Mouse (Mus musculus): ENCODE measurements around the gene Bmp10. TPM values are rescaled to one million over a fixed set of nuclear protein-coding genes. Genes with fewer than 3 reads are reported as not detected.

Bmp10 gene
- polyA plus RNA-seq, 1 experiment from 2014 or later, result not detected

DNA sequence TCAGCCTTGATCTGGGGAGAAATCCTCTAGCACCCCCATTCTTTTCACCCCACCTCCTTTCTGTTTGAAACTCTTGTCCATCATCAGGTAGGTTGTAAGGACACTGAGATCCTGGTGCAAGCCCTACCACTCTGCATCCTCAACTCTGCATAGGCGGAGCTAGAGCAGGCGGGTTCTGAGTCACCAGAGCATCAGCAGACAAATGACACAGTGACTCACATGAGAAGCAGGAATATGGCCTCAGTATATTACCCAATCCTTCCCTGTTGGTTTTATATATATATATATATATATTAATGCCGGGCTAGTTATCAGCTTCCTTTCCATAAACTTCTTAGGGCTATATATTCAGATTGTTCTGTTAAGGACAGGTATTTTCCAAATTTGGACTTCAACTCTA, 7.0 kb downstream of the Bmp10 start:
- WGBS, result 92% methylated on average over 3 of the region's 3 CpGs
- Histone ChIP-seq H3K36me3 (ENCODE audit: control insufficient read depth, insufficient read depth, low read length) (no peaks in the 10 kb centered on the region), H3K4me1 (replicated peaks; ENCODE audit: control insufficient read depth, insufficient read depth, low read length) (no peaks in the 10 kb centered on the region), H3K4me3 (ENCODE audit: low read depth, low read length) (no peak overlapping the region), H3K4me2 (ENCODE audit: low read depth, low read length, severe bottlenecking) (no peak overlapping the region), H3K9me3 (ENCODE audit: control insufficient read depth, low read length) (no peaks in the 10 kb centered on the region), H3K9ac (ENCODE audit: low read length) (no peak overlapping the region), H3K27ac (ENCODE audit: low read depth, low read length) (no peak overlapping the region), H3K27me3 (ENCODE audit: control insufficient read depth, insufficient read depth, low read length) (no peaks in the 10 kb centered on the region)
- no peak for DNase-seq (ENCODE audit: low spot score)
- no peak for ATAC-seq (replicated peaks; ENCODE audit: low FRiP score)

DNA sequence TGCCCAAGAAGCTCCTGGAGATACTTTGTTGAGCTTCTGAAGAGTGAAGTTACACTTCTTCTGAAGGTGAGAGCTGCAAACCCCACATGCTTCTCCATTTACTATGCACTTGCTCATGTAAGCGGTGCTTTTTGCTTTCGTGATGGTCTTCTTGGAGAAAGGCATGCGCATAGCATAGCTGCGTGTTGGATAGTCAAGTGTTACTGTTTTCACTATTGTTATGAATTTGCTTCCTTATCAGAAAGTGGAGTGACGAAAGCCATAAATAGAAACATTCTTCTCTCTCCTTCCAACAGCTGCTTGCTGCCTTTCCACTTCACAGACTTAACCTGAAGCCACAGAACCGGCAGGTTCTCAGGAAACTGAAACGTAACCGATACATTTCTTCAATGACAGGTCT, 8.0 kb downstream of the Bmp10 start:
- Histone ChIP-seq H3K27ac (ENCODE audit: low read depth, low read length) (no peak overlapping the region), H3K4me2 (ENCODE audit: low read depth, low read length, severe bottlenecking) (no peak overlapping the region), H3K9me3 (ENCODE audit: control insufficient read depth, low read length) (no peaks in the 10 kb centered on the region), H3K27me3 (ENCODE audit: control insufficient read depth, insufficient read depth, low read length) (no peaks in the 10 kb centered on the region), H3K4me3 (ENCODE audit: low read depth, low read length) (no peak overlapping the region), H3K9ac (ENCODE audit: low read length) (no peak overlapping the region), H3K36me3 (ENCODE audit: control insufficient read depth, insufficient read depth, low read length) (no peaks in the 10 kb centered on the region), H3K4me1 (replicated peaks; ENCODE audit: control insufficient read depth, insufficient read depth, low read length) (no peaks in the 10 kb centered on the region)
- 94% methylated on average over 8 of the region's 8 CpGs for WGBS
- DNase-seq (ENCODE audit: low spot score), result no peak
- no peak for ATAC-seq (replicated peaks; ENCODE audit: low FRiP score)

DNA sequence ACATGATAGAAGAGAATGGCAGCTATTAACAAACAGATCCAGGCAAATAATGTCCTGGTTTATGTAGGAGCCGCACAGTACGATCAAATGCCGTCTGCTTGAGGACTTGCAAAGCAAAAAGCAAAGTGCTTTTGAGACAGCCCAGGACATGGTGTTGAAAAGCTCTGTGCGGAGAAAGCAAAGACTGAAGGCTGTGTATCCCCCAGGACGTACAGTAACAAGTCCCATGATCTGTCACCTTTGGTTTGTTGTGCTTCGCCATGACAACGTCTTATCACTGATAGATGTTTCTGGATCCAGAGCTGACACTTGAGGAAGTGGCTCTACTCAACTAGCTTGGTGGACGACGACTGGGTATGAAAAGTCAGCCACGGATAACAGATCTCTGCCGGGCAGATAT, 14.5 kb downstream of the Bmp10 start:
- H3K4me2 ChIP-seq (ENCODE audit: low read depth, low read length, severe bottlenecking), result no peak overlapping the region
- ATAC-seq (replicated peaks; ENCODE audit: low FRiP score) (no peak), DNase-seq (ENCODE audit: low spot score) (no peak)
- H3K4me3 ChIP-seq (ENCODE audit: low read depth, low read length), result no peak overlapping the region
- H3K9ac ChIP-seq (ENCODE audit: low read length), result no peak overlapping the region
- H3K27ac ChIP-seq (ENCODE audit: low read depth, low read length), result no peak overlapping the region
- no peaks in the 10 kb centered on the region for H3K9me3 ChIP-seq (ENCODE audit: control insufficient read depth, low read length)
- 93% methylated on average over 11 of the region's 11 CpGs for WGBS
- no peaks in the 10 kb centered on the region for H3K27me3 ChIP-seq (ENCODE audit: control insufficient read depth, insufficient read depth, low read length)
- H3K4me1 ChIP-seq (replicated peaks; ENCODE audit: control insufficient read depth, insufficient read depth, low read length), result no peaks in the 10 kb centered on the region
- no peaks in the 10 kb centered on the region for H3K36me3 ChIP-seq (ENCODE audit: control insufficient read depth, insufficient read depth, low read length)

DNA sequence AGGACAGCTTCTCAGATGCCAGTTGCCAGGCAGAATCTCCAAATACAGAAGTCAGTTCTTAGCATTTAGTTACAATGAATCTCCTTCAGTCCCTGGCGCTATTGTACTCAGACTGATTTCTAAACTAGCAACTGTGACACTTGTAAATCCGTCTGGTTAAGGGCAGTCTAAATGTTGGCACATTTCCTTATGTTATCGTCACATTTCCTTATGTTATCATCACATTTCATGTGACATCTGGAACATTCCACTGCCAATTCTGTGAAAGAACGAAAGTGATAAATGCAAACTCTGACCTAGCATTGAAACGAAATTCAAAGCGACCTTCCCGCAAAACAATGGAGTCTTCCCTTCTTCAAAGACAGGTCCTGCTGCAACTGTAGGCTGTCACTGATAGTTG, 16.4 kb downstream of the Bmp10 start:
- 86% methylated on average over 7 of the region's 7 CpGs for WGBS
- no peaks in the 10 kb centered on the region for H3K4me1 ChIP-seq (replicated peaks; ENCODE audit: control insufficient read depth, insufficient read depth, low read length)
- no peak overlapping the region for H3K27ac ChIP-seq (ENCODE audit: low read depth, low read length)
- DNase-seq (ENCODE audit: low spot score) (no peak), ATAC-seq (replicated peaks; ENCODE audit: low FRiP score) (no peak)
- H3K4me2 ChIP-seq (ENCODE audit: low read depth, low read length, severe bottlenecking), result no peak overlapping the region
- no peak overlapping the region for H3K9ac ChIP-seq (ENCODE audit: low read length)
- no peaks in the 10 kb centered on the region for H3K9me3 ChIP-seq (ENCODE audit: control insufficient read depth, low read length)
- no peak overlapping the region for H3K4me3 ChIP-seq (ENCODE audit: low read depth, low read length)
- H3K27me3 ChIP-seq (ENCODE audit: control insufficient read depth, insufficient read depth, low read length), result no peaks in the 10 kb centered on the region
- no peaks in the 10 kb centered on the region for H3K36me3 ChIP-seq (ENCODE audit: control insufficient read depth, insufficient read depth, low read length)

DNA sequence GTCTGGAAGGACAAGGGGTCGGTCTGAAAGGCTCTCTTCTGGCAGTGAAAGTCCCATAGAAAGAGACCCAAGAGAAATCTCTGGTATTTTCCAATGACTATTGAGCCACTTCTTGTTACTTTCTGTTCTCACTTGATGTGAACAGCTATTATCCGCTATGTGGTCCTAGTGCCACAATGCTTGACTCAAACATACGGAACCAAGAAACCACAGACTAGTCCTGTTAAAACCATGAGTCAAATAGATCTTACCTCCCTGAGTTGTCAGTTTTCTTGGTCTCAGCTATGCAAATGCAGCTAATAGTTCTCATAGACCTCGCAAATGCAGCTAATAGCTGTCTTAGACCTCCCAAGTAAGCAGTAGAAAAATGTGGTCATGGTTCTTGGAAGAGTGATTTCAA, 18.4 kb downstream of the Bmp10 start:
- Histone ChIP-seq H3K4me2 (ENCODE audit: low read depth, low read length, severe bottlenecking) (no peak overlapping the region), H3K4me1 (replicated peaks; ENCODE audit: control insufficient read depth, insufficient read depth, low read length) (no peaks in the 10 kb centered on the region), H3K9ac (ENCODE audit: low read length) (no peak overlapping the region), H3K36me3 (ENCODE audit: control insufficient read depth, insufficient read depth, low read length) (no peaks in the 10 kb centered on the region), H3K4me3 (ENCODE audit: low read depth, low read length) (no peak overlapping the region), H3K27me3 (ENCODE audit: control insufficient read depth, insufficient read depth, low read length) (no peaks in the 10 kb centered on the region), H3K9me3 (ENCODE audit: control insufficient read depth, low read length) (no peaks in the 10 kb centered on the region), H3K27ac (ENCODE audit: low read depth, low read length) (no peak overlapping the region)
- DNase-seq (ENCODE audit: low spot score) (no peak), ATAC-seq (replicated peaks; ENCODE audit: low FRiP score) (no peak)
- 91% methylated on average over 4 of the region's 4 CpGs for WGBS

DNA sequence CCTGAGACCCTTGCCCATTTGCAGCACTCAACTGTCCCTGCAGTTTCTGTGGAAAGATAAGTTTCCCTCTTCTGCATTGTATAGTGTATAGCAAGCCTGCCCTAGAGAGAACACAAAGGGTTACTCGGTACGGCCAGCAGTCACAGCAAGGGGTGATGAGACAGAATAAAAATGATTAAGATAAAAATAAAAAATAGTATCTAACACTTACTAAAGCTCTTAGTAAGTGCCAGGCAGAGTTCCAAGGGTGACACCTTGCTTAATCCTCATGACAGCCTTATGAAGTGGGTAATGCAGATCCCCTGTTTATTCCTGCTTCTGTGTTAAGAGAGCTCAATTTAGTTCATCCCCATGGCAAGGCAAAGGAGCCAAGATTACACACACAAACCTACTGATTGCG, 20.7 kb downstream of the Bmp10 start:
- Histone ChIP-seq H3K4me3 (ENCODE audit: low read depth, low read length) (no peak overlapping the region), H3K27ac (ENCODE audit: low read depth, low read length) (no peak overlapping the region), H3K9me3 (ENCODE audit: control insufficient read depth, low read length) (no peaks in the 10 kb centered on the region), H3K9ac (ENCODE audit: low read length) (no peak overlapping the region), H3K4me2 (ENCODE audit: low read depth, low read length, severe bottlenecking) (no peak overlapping the region), H3K4me1 (replicated peaks; ENCODE audit: control insufficient read depth, insufficient read depth, low read length) (no peaks in the 10 kb centered on the region), H3K36me3 (ENCODE audit: control insufficient read depth, insufficient read depth, low read length) (no peaks in the 10 kb centered on the region), H3K27me3 (ENCODE audit: control insufficient read depth, insufficient read depth, low read length) (no peaks in the 10 kb centered on the region)
- DNase-seq (ENCODE audit: low spot score), result no peak
- 82% methylated on average over 3 of the region's 3 CpGs for WGBS
- ATAC-seq (replicated peaks; ENCODE audit: low FRiP score), result no peak

DNA sequence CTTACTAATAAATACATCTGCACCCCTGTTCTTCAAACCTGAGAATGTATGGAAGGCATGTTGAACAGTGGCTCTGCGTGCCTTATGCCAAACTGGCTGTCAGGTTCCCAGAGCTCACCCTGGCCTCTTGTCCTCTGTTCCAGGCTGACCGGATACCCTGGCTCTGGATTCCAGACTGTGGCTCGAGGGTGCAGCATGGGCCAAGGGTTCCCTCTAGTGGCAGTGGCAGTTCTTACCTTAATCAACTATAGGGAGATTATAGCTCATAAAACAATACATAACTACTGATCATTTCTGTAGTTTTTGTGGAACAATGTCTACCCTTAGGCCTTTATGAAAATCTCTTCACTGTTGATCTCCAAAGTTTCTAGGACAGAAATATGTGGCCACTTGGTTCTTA, 22.2 kb downstream of the Bmp10 start:
- 68% methylated on average over 3 of the region's 3 CpGs for WGBS
- Histone ChIP-seq H3K27ac (ENCODE audit: low read depth, low read length) (no peak overlapping the region), H3K4me2 (ENCODE audit: low read depth, low read length, severe bottlenecking) (no peak overlapping the region), H3K9ac (ENCODE audit: low read length) (no peak overlapping the region), H3K36me3 (ENCODE audit: control insufficient read depth, insufficient read depth, low read length) (no peaks in the 10 kb centered on the region), H3K4me1 (replicated peaks; ENCODE audit: control insufficient read depth, insufficient read depth, low read length) (no peaks in the 10 kb centered on the region), H3K9me3 (ENCODE audit: control insufficient read depth, low read length) (no peaks in the 10 kb centered on the region), H3K27me3 (ENCODE audit: control insufficient read depth, insufficient read depth, low read length) (no peaks in the 10 kb centered on the region), H3K4me3 (ENCODE audit: low read depth, low read length) (no peak overlapping the region)
- no peak for ATAC-seq (replicated peaks; ENCODE audit: low FRiP score)
- DNase-seq (ENCODE audit: low spot score), result no peak

DNA sequence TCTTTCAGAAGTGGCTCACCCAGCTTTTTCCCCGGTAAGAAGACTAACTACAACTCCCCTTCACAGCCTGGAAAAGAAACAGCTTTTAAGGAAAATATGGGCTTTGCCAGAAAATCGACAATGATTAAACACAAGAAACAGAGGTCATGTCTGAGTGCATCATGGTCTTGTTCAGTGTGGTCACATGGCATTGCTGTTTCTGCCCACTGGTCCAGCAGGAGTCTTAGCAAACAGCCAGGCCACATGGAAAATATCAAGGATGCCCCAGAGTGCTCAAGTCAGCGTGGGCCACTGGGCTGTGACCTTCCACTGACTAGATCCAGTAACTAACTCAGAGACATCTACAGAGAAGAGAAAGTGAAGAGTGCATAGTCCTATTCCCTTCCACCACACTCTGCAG, 23.0 kb downstream of the Bmp10 start:
- H3K27ac ChIP-seq (ENCODE audit: low read depth, low read length), result no peak overlapping the region
- H3K9ac ChIP-seq (ENCODE audit: low read length), result no peak overlapping the region
- H3K4me3 ChIP-seq (ENCODE audit: low read depth, low read length), result no peak overlapping the region
- no peaks in the 10 kb centered on the region for H3K4me1 ChIP-seq (replicated peaks; ENCODE audit: control insufficient read depth, insufficient read depth, low read length)
- no peak for DNase-seq (ENCODE audit: low spot score)
- H3K4me2 ChIP-seq (ENCODE audit: low read depth, low read length, severe bottlenecking), result no peak overlapping the region
- H3K27me3 ChIP-seq (ENCODE audit: control insufficient read depth, insufficient read depth, low read length), result no peaks in the 10 kb centered on the region
- no peaks in the 10 kb centered on the region for H3K36me3 ChIP-seq (ENCODE audit: control insufficient read depth, insufficient read depth, low read length)
- 75% methylated on average over 3 of the region's 3 CpGs for WGBS
- no peak for ATAC-seq (replicated peaks; ENCODE audit: low FRiP score)
- H3K9me3 ChIP-seq (ENCODE audit: control insufficient read depth, low read length), result no peaks in the 10 kb centered on the region

DNA sequence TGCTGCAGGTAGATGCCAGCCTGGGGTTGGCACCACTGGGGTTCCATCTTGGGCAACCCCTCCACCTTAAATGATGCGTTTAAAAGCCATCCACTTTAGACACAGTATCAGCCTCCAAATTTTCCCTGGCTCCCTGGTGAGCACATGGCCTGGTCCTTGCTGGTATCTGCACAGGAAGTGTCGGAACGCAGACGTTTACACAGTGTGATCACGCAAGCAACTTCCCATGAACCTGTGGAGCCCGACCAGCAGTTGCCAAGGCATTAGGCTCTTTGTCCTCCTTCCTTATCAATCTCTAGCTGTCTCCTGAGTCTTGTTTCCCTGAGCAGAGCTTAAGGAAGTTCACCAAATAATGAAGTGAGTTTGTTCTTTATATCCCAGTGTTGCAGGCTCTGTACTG, 26.7 kb downstream of the Bmp10 start:
- ATAC-seq (replicated peaks; ENCODE audit: low FRiP score), result no peak
- 76% methylated on average over 6 of the region's 6 CpGs for WGBS
- Histone ChIP-seq H3K9me3 (ENCODE audit: control insufficient read depth, low read length) (no peaks in the 10 kb centered on the region), H3K4me2 (ENCODE audit: low read depth, low read length, severe bottlenecking) (no peak overlapping the region), H3K9ac (ENCODE audit: low read length) (no peak overlapping the region), H3K36me3 (ENCODE audit: control insufficient read depth, insufficient read depth, low read length) (no peaks in the 10 kb centered on the region), H3K27me3 (ENCODE audit: control insufficient read depth, insufficient read depth, low read length) (no peaks in the 10 kb centered on the region), H3K27ac (ENCODE audit: low read depth, low read length) (no peak overlapping the region), H3K4me3 (ENCODE audit: low read depth, low read length) (no peak overlapping the region), H3K4me1 (replicated peaks; ENCODE audit: control insufficient read depth, insufficient read depth, low read length) (no peaks in the 10 kb centered on the region)
- DNase-seq (ENCODE audit: low spot score), result no peak
